Mouse (Mus musculus) bone marrow, adult 2 months (tissue): ENCODE data around the gene Dynlt1b. TPM values are rescaled to one million over a fixed set of nuclear protein-coding genes. Genes with fewer than 3 reads are reported as not detected.
"Not testable (repeated sequence)": the region's sequence is repeated elsewhere in the genome, so short reads cannot be mapped to it uniquely, and the experiment has no call there.

ENCODE experiments used
- H3K27ac ChIP-seq: fragments of 200-500 bp; 2 replicates; pipeline ENCODE4 v1.5.1; 2012; ENCODE audit warnings: low read depth, mild to moderate bottlenecking, control low read depth, inconsistent platforms, low read length; ENCODE audit not compliant: control insufficient read depth, poor library complexity, insufficient read depth
- H3K4me1 ChIP-seq: fragments of 200-500 bp; 2 replicates; pipeline ENCODE4 v1.6.1; 2011; ENCODE audit warnings: low read length; ENCODE audit not compliant: control insufficient read depth, insufficient read depth
- H3K4me3 ChIP-seq: fragments of 200-500 bp; replicated peaks from 2 replicates; pipeline ENCODE3; 2011; ENCODE audit warnings: mild to moderate bottlenecking, low read depth, low read length, control low read depth; ENCODE audit not compliant: control insufficient read depth
- WGBS: fragments of 180-500 bp; shearing (Covaris S2); methylation state at CpG from one replicate; pipeline ENCODE4 v1.1.7; 2018; 5-methylcytosine and 5-hydroxymethylcytosine counted together
- polyA plus RNA-seq: library from polyadenylated mRNA; stranded (reverse); fragments of >200 nt; gene quantifications from 2 replicates; pipeline ENCODE4 v1.2.4, GENCODE M21; 2011; ENCODE audit warnings: low replicate concordance; ENCODE audit not compliant: missing spikeins, insufficient read depth, insufficient read length

Dynlt1b gene
- polyA plus RNA-seq, 1 experiment = 183 TPM

DNA sequence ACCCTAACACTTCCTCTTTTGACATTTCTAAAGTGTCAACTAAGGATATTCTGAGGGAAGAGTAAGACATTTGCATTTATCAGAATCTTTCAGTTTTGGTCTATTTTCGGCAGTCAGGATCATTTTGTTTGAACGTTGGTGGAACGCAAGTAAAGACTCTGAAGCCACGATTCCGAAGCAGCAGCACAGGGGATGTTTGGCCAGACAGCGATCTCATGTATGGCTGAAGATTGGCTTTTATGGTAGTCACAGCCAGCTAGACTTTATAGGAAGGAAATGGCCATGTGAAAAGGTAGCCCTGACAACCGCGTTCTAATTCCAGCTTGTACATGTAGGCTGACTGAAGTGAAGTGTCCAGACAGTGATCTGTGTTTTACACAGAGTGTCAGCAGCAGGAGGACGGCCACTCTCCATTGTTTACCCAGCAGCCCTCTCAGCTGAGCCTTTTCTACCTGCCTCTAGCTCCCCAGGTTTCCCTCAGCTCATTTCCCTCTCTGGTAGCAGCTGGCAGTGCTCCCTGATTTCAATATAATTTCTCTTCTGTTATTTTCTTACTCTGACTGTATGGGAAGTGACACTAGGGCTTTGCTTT lies 594 bp downstream of the Dynlt1b start:
- peak overlapping the region; percentile 65 for H3K4me3 ChIP-seq
- WGBS = under 1% methylated on average over 9 of the region's 9 CpGs
- H3K27ac ChIP-seq = peak overlapping the region; percentile 39; the same call in 1 of the 2 replicates
- H3K4me1 ChIP-seq = not testable (repeated sequence)

- H3K4me3 ChIP-seq, H3K27ac ChIP-seq, H3K4me1 ChIP-seq: not testable (repeated sequence)
- 82% methylated on average over 3 of the region's 4 CpGs for WGBS
Observed at GRCm38 (mm10) chr17:6432456-6432855, 2.5 kb downstream of the Dynlt1b start.

GRCm38 (mm10) chr17:6433691-6434090 lies 3.8 kb downstream of the Dynlt1b start:
- not testable (repeated sequence) for H3K4me3 ChIP-seq, H3K4me1 ChIP-seq, H3K27ac ChIP-seq
- WGBS = 77% methylated on average over 3 of the region's 3 CpGs

GRCm38 (mm10) chr17:6438080-6438479 lies 8.2 kb downstream of the Dynlt1b start:
- H3K4me3 ChIP-seq, H3K27ac ChIP-seq, H3K4me1 ChIP-seq: not testable (repeated sequence)
- 77% methylated on average over 6 of the region's 6 CpGs for WGBS

GRCm38 (mm10) chr17:6439913-6440312 lies 10.0 kb downstream of the Dynlt1b start:
- WGBS = 87% methylated on average over 11 of the region's 13 CpGs
- not testable (repeated sequence) for H3K4me3 ChIP-seq, H3K4me1 ChIP-seq, H3K27ac ChIP-seq

- not testable (repeated sequence) for H3K27ac ChIP-seq, H3K4me1 ChIP-seq, H3K4me3 ChIP-seq
- 89% methylated on average over 13 of the region's 13 CpGs for WGBS
Observed at GRCm38 (mm10) chr17:6440493-6441077, 10.7 kb downstream of the Dynlt1b start.

- H3K4me3 ChIP-seq, H3K4me1 ChIP-seq, H3K27ac ChIP-seq: not testable (repeated sequence)
- WGBS = 88% methylated on average over 5 of the region's 5 CpGs
Observed at GRCm38 (mm10) chr17:6441254-6441653, 11.3 kb downstream of the Dynlt1b start.

- H3K27ac ChIP-seq, H3K4me1 ChIP-seq, H3K4me3 ChIP-seq: not testable (repeated sequence)
- 94% methylated on average over 7 of the region's 7 CpGs for WGBS
Observed at GRCm38 (mm10) chr17:6442513-6442912, 12.6 kb downstream of the Dynlt1b start.

DNA sequence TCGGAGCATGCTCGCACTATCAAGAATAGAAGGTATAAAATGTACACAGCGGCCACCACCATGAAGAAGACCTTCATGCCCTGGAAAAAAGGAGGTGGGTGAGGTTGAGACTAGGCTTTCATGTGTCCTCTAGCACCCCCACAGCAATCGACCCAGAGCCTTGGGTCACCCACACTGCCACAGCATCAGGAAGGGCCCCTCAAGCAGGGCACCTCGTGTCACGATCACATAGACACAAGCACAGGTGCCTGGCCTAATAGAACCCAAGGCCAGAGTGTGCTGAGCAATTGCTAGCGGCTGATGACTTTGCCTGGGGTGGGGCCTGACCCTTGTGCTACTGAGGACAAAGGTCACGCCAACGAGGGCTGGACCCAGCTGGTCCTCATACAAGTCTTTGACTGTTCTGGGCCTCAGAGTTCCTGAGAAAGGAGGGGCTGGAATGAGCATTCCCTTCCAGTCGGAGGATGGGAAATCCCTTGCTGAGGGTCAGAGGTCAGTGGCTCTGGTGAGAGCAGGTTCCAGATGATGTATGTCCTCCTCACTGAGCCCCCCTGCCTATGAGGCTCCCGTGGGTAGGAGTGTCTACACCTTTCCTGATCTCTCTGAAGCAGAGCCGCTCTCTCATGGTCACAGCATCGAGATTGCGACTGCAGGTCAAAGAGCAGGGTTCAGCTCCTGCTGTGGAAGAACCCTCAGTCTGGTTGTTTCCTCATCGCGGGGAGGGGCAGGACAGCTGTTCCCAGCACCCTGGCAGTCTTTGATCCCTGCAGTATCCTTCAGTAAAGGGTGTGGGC lies 16.1 kb downstream of the Dynlt1b start:
- not testable (repeated sequence) for H3K4me3 ChIP-seq, H3K27ac ChIP-seq, H3K4me1 ChIP-seq
- WGBS = 80% methylated on average over 13 of the region's 16 CpGs

DNA sequence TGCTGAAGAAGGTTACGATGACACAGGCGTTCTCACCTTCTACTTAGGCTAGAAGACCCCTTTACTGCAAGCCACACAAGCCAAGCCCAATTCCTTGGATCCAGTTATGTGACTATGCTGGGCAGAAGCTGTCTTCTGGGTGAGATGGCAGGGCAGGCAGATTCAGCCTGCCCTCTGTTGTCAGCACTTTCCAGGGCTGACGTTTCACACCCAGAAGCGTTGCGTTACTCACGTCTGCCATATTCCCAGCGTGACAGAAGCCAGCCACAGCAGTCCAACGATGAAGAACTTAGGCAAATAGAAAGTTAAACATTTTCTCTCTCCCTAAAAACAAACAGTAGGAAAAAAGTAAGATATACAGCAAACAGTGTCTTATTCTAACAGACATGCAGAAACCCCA lies 18.4 kb downstream of the Dynlt1b start:
- H3K4me3 ChIP-seq, H3K4me1 ChIP-seq, H3K27ac ChIP-seq: not testable (repeated sequence)
- 91% methylated on average over 8 of the region's 8 CpGs for WGBS

- not testable (repeated sequence) for H3K4me3 ChIP-seq, H3K4me1 ChIP-seq, H3K27ac ChIP-seq
- 86% methylated on average over 12 of the region's 12 CpGs for WGBS
Observed at GRCm38 (mm10) chr17:6449166-6449565, 19.3 kb downstream of the Dynlt1b start.

DNA sequence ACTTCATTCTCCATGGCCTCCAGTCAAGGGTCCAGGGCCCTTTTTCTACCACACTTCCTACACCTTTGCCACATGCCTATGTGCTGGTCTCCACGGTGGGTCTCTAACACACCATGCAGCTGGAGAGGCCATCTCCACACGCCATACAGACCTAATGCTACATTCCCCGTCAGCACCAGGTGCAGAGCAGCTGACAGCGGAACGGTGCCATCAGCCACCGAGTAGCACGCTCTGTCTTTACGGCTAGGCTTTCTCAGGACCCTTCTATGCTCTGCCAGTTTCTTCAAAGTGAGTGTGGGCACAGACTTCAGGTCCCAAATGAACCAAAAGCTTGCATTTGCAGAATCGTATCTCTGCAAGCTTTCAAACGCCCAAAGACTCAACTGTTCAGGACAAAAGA lies 21.3 kb downstream of the Dynlt1b start:
- not testable (repeated sequence) for H3K4me1 ChIP-seq, H3K27ac ChIP-seq, H3K4me3 ChIP-seq
- 78% methylated on average over 2 of the region's 10 CpGs for WGBS

DNA sequence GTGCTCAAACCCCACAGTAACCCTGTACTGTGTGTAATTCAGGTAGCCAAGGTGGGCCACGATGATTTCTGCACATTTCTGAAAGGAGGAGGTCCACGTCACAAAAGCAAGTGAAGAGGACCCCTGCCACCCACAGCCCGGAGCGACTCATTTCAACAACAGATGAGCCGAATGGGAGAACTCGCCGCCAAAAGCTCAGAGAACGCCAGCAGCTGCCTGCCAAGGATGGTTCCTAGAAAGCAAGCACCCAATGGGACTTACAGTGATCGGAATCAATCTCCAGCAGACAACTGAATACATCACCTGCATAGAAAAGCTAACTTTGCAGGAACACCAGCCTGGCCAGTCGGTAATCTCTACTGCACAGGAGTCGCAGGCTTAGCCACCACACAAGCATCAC lies 22.8 kb downstream of the Dynlt1b start:
- H3K4me3 ChIP-seq, H3K4me1 ChIP-seq, H3K27ac ChIP-seq: not testable (repeated sequence)
- WGBS = 90% methylated on average over 9 of the region's 11 CpGs

GRCm38 (mm10) chr17:6454703-6455102 lies 24.8 kb downstream of the Dynlt1b start:
- H3K27ac ChIP-seq = not testable (repeated sequence)
- WGBS = 83% methylated on average over 2 of the region's 2 CpGs

More at GRCm38 (mm10) chr17:6454703-6455102, 24.8 kb downstream of the Dynlt1b start:
- not testable (repeated sequence) for H3K4me3 ChIP-seq, H3K4me1 ChIP-seq
